Mouse (Mus musculus): ENCODE results near the gene Hace1. TPM values are rescaled to one million over a fixed set of nuclear protein-coding genes. Genes with fewer than 3 reads are reported as not detected.

Hace1 gene
- polyA plus RNA-seq, 1 experiment, result 1.5 TPM

GRCm38 (mm10) chr10:45610727-45611126, 33.1 kb downstream of the Hace1 start:
- H3K4me3 ChIP-seq (replicated peaks), result no peak overlapping the region
- H3K27me3 ChIP-seq (ENCODE audit: control insufficient read depth), result no peaks in the 10 kb centered on the region
- peaks cover 5% of the 10 kb centered on the region for H3K9me3 ChIP-seq (ENCODE audit: control insufficient read depth, low read length)
- no peaks in the 10 kb centered on the region for H3K4me1 ChIP-seq (ENCODE audit: control insufficient read depth)
- TF ChIP-seq GATA1 (IDR thresholded peaks at IDR 0.05; ENCODE audit: low read length) (no peak), TAL1 (IDR thresholded peaks at IDR 0.05; ENCODE audit: low read length) (no peak)
- H3K36me3 ChIP-seq (ENCODE audit: control insufficient read depth), result peaks cover 96% of the 10 kb centered on the region

DNA sequence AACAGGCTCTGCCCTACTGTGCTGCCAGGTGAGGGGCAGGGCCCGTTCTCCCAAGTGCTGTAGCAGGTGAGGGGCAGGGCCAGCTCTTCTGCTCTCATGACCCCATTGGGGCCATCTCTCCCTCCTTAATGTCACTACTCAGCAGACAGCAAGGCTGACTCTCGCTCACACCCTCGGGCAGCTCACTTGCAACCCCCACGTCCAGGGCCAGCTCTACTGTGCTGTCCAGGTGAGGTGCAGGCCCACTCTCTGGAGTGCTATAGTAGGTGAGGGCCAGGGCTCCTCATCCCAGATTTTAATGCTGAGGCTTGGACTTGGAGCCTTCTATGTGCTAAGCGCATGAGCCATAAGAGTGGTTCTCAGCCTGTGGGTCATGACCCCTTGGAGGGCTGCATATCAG, 38.4 kb downstream of the Hace1 start:
- peaks cover 99% of the 10 kb centered on the region for H3K36me3 ChIP-seq (ENCODE audit: control insufficient read depth)
- no peaks in the 10 kb centered on the region; the same call in 1 of the 2 replicates for H3K4me1 ChIP-seq (ENCODE audit: control insufficient read depth)
- TF ChIP-seq GATA1 (IDR thresholded peaks at IDR 0.05; ENCODE audit: low read length), result no peak
- no peak for TF ChIP-seq TAL1 (IDR thresholded peaks at IDR 0.05; ENCODE audit: low read length)
- H3K9me3 ChIP-seq (ENCODE audit: control insufficient read depth, low read length), result no peaks in the 10 kb centered on the region
- H3K27me3 ChIP-seq (ENCODE audit: control insufficient read depth), result no peaks in the 10 kb centered on the region
- H3K4me3 ChIP-seq (replicated peaks), result no peak overlapping the region

- no peaks in the 10 kb centered on the region for H3K27me3 ChIP-seq (ENCODE audit: control insufficient read depth)
- H3K9me3 ChIP-seq (ENCODE audit: control insufficient read depth, low read length), result no peaks in the 10 kb centered on the region
- H3K36me3 ChIP-seq (ENCODE audit: control insufficient read depth), result peaks cover 98% of the 10 kb centered on the region
- H3K4me1 ChIP-seq (ENCODE audit: control insufficient read depth), result no peaks in the 10 kb centered on the region; the same call in 1 of the 2 replicates
- TF ChIP-seq TAL1 (IDR thresholded peaks at IDR 0.05; ENCODE audit: low read length) (no peak), GATA1 (IDR thresholded peaks at IDR 0.05; ENCODE audit: low read length) (no peak)
- H3K4me3 ChIP-seq (replicated peaks), result no peak overlapping the region
Observed at GRCm38 (mm10) chr10:45619039-45619438, 41.4 kb downstream of the Hace1 start.

DNA sequence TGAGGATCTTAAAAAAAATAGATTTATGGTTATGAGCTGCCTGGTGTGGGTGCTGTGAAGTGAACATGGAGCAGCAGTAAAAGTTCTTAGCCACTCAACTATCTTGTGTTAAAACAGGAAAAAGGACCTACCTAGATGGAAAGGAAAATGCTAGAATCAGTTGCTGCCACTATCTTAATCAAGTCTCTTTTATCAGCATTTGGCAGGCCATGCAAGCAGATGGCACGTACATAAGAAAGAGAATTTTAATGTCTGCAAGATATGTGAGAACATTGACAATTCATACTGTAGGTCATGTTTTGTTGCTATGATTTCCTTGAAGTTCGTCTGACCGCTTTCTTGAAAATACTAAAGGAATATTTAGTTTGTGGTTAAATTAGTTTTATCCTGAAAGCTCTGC, 54.4 kb downstream of the Hace1 start:
- TF ChIP-seq TAL1 (IDR thresholded peaks at IDR 0.05; ENCODE audit: low read length), result no peak
- Histone ChIP-seq H3K9me3 (ENCODE audit: control insufficient read depth, low read length) (no peaks in the 10 kb centered on the region), H3K4me3 (replicated peaks) (no peak overlapping the region), H3K27me3 (ENCODE audit: control insufficient read depth) (no peaks in the 10 kb centered on the region), H3K4me1 (ENCODE audit: control insufficient read depth) (peaks cover 17% of the 10 kb centered on the region), H3K36me3 (ENCODE audit: control insufficient read depth) (peaks cover 74% of the 10 kb centered on the region)

GRCm38 (mm10) chr10:45632641-45633040, 55.0 kb downstream of the Hace1 start:
- H3K9me3 ChIP-seq (ENCODE audit: control insufficient read depth, low read length), result no peaks in the 10 kb centered on the region
- no peaks in the 10 kb centered on the region for H3K27me3 ChIP-seq (ENCODE audit: control insufficient read depth)
- H3K36me3 ChIP-seq (ENCODE audit: control insufficient read depth), result peaks cover 74% of the 10 kb centered on the region
- TF ChIP-seq GATA1 (IDR thresholded peaks at IDR 0.05; ENCODE audit: low read length) (no peak), TAL1 (IDR thresholded peaks at IDR 0.05; ENCODE audit: low read length) (no peak)
- H3K4me1 ChIP-seq (ENCODE audit: control insufficient read depth), result peaks cover 17% of the 10 kb centered on the region
- H3K4me3 ChIP-seq (replicated peaks), result no peak overlapping the region

- no peaks in the 10 kb centered on the region for H3K27me3 ChIP-seq (ENCODE audit: control insufficient read depth)
- H3K36me3 ChIP-seq (ENCODE audit: control insufficient read depth), result peaks cover 75% of the 10 kb centered on the region
- H3K4me3 ChIP-seq (replicated peaks), result no peak overlapping the region
- TF ChIP-seq TAL1 (IDR thresholded peaks at IDR 0.05; ENCODE audit: low read length) (no peak), GATA1 (IDR thresholded peaks at IDR 0.05; ENCODE audit: low read length) (no peak)
- peaks cover 18% of the 10 kb centered on the region for H3K4me1 ChIP-seq (ENCODE audit: control insufficient read depth)
- no peaks in the 10 kb centered on the region for H3K9me3 ChIP-seq (ENCODE audit: control insufficient read depth, low read length)
Observed at GRCm38 (mm10) chr10:45635201-45635600, 57.6 kb downstream of the Hace1 start.

DNA sequence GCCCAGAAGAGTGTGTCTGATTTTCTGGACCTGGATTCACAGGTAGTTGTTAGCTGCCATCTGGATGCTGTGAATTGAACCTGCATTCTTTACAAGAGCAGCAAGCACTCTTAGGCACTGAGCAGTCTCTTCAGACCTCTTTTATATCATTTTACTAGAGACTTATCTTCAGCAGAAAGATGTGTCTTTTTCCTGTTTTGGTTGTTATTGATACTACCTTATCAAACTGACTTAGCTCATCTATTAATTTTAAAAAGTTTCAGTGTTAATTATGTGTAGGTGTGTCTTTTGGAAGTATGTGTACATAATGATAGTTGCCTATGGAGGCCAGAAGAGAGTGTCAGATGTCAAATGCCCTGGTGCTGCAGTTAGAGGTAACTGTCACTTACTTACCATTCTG, 62.1 kb downstream of the Hace1 start:
- H3K9me3 ChIP-seq (ENCODE audit: control insufficient read depth, low read length), result no peaks in the 10 kb centered on the region
- peaks cover 72% of the 10 kb centered on the region for H3K36me3 ChIP-seq (ENCODE audit: control insufficient read depth)
- no peaks in the 10 kb centered on the region for H3K27me3 ChIP-seq (ENCODE audit: control insufficient read depth)
- peaks cover 7% of the 10 kb centered on the region for H3K4me1 ChIP-seq (ENCODE audit: control insufficient read depth)
- TF ChIP-seq TAL1 (IDR thresholded peaks at IDR 0.05; ENCODE audit: low read length) (no peak), GATA1 (IDR thresholded peaks at IDR 0.05; ENCODE audit: low read length) (no peak)
- H3K4me3 ChIP-seq (replicated peaks), result no peak overlapping the region

GRCm38 (mm10) chr10:45654026-45654425, 76.4 kb downstream of the Hace1 start:
- H3K27me3 ChIP-seq (ENCODE audit: control insufficient read depth), result no peaks in the 10 kb centered on the region
- H3K4me1 ChIP-seq (ENCODE audit: control insufficient read depth), result no peaks in the 10 kb centered on the region
- no peak for TF ChIP-seq GATA1 (IDR thresholded peaks at IDR 0.05; ENCODE audit: low read length)
- no peak for TF ChIP-seq TAL1 (IDR thresholded peaks at IDR 0.05; ENCODE audit: low read length)
- H3K9me3 ChIP-seq (ENCODE audit: control insufficient read depth, low read length), result no peaks in the 10 kb centered on the region
- H3K4me3 ChIP-seq (replicated peaks), result no peak overlapping the region
- H3K36me3 ChIP-seq (ENCODE audit: control insufficient read depth), result peaks cover 87% of the 10 kb centered on the region

GRCm38 (mm10) chr10:45662015-45662414, 84.4 kb downstream of the Hace1 start:
- H3K36me3 ChIP-seq (ENCODE audit: control insufficient read depth), result peaks cover 74% of the 10 kb centered on the region
- no peak for TF ChIP-seq GATA1 (IDR thresholded peaks at IDR 0.05; ENCODE audit: low read length)
- no peak for TF ChIP-seq TAL1 (IDR thresholded peaks at IDR 0.05; ENCODE audit: low read length)

GRCm38 (mm10) chr10:45668266-45668665, 90.6 kb downstream of the Hace1 start:
- Histone ChIP-seq H3K4me3 (replicated peaks) (no peak overlapping the region), H3K4me1 (ENCODE audit: control insufficient read depth) (no peaks in the 10 kb centered on the region), H3K9me3 (ENCODE audit: control insufficient read depth, low read length) (no peaks in the 10 kb centered on the region), H3K36me3 (ENCODE audit: control insufficient read depth) (peaks cover 68% of the 10 kb centered on the region), H3K27me3 (ENCODE audit: control insufficient read depth) (no peaks in the 10 kb centered on the region)
- no peak for TF ChIP-seq TAL1 (IDR thresholded peaks at IDR 0.05; ENCODE audit: low read length)
- no peak for TF ChIP-seq GATA1 (IDR thresholded peaks at IDR 0.05; ENCODE audit: low read length)

More at GRCm38 (mm10) chr10:45662015-45662414, 84.4 kb downstream of the Hace1 start:
- Histone ChIP-seq H3K4me3 (replicated peaks) (no peak overlapping the region), H3K4me1 (ENCODE audit: control insufficient read depth) (no peaks in the 10 kb centered on the region), H3K27me3 (ENCODE audit: control insufficient read depth) (no peaks in the 10 kb centered on the region), H3K9me3 (ENCODE audit: control insufficient read depth, low read length) (no peaks in the 10 kb centered on the region)

Data from erythroblast, embryonic 14.5 days (primary cell).